Mouse (Mus musculus) left cerebral cortex, postnatal 10 days (tissue): ENCODE results near the gene Syk. TPM values are rescaled to one million over a fixed set of nuclear protein-coding genes. Genes with fewer than 3 reads are reported as not detected.

ENCODE experiments used
- DNase-seq, 2 experiments: peaks; one replicate each; pipeline ENCODE4 v3.0.0; 2021 to 2022; ENCODE audit warnings: low spot score in 2 of 2, mixed read lengths in 1 of 2; ENCODE audit errors: extremely low spot score in 1 of 2
- intact Hi-C: fragments of 180-260 bp; cut with DNase I; formaldehyde crosslinking; loops from one replicate; pipeline ENCODE4 v1.15.1; 2025
- total RNA-seq, 2 experiments: library from RNA; stranded (reverse); gene quantifications; 2 replicates each; pipeline ENCODE4 v1.2.3; 2021

Syk gene
- total RNA-seq, 2 experiments from 2014 or later, result 4.8 to 4.9 TPM

GRCm38 (mm10) chr13:52565103-52565739 is 17.8 kb upstream of the Syk start:
- peak in 1 of 2 experiments; percentile 34 for DNase-seq
- intact Hi-C loops, result no loop called here

DNA sequence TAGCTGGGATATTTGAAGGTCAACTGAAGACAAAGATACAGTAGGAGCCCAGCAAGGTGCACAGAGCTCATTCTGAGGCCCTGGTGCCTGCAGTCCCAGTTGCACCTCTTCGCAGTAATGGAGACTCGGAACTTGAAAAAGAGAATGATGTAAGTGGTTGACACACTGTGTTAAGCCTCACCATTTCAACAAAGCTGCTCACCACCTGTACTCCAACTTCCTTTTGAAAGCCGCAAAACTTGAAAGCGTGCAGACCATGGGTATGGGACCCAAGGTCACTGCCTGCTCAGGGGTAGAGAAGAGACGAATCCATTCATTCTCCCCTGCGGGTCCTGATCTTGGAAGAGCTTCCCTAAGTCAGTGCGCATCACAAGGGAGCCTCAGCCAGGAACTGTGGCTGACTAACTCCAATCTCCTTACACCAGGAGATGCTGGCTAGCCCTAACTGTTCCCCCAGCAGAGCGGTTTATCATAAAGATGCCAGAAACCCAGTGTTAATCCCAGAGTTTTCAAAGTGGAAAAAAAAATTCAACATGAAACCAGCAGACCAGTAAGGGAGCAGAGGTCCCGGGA is 16.7 kb upstream of the Syk start:
- no peak for DNase-seq
- intact Hi-C loops, result no loop called here

DNA sequence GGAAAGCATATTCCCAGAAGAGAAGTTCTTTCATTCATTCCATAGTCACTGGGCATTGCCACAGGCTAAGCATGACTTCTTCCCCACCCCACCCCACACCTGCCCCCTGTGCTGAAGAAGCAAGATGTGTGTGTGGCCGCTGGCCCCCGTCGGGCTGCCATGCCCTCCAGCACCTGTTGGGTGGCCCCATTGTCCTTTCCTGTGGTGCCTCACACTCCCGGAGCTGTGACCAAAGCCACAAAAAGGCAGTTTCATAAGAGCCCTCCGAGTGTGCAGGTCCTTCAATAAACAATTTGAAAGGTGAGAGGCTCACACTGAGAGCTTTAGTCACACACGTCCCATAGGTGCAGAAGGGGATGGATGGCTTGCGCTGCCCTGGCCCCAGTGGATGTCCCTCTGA is 16.2 kb upstream of the Syk start:
- intact Hi-C loops, result no loop called here
- no peak for DNase-seq

GRCm38 (mm10) chr13:52569194-52569769 is 13.7 kb upstream of the Syk start:
- intact Hi-C loops, result no loop called here
- DNase-seq, result no peak

- intact Hi-C loops, result no loop called here
- peak in 1 of 2 experiments; percentile 19 for DNase-seq
These were observed 12.7 kb upstream of the Syk start for GRCm38 (mm10) chr13:52570276-52570675.

DNA sequence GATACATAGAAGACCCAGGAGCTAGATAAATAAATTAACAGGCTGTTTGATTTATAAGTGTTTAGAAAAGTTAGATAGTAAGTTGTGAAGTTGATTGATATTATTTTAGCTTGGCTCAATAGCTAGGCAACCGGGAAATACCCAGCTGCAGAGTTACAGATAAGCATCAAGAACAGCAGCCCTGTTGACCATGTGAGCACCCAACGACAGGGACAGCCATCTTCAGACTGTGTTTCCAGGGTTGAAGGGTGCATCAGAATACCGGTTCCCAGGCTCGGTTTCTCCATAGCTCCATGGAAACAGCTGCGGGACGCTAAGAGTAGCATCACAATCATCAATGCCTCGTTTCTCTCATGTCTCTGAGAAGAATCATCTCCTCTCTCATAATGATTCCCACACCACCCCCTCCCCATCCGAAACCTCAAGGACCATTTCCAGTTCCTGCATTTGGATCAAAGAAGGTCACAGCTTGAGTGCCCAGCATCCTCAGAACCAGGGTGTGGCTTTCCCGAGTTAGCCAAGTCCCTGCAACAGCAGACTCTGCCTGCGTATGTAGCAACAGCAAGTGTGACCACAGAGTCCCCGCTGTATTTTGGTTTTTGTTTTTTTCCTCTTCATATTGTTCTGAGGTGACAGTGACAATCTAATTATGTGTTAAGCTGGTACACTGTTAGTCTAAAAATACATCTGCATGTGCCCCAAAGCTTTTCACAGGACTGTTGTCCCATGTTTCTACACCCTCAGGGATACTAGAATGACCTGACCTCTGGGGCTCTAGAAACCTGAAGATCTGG is 11.2 kb upstream of the Syk start:
- intact Hi-C loops, result no loop called here

GRCm38 (mm10) chr13:52572451-52573446 is 10.2 kb upstream of the Syk start:
- intact Hi-C loops, result no loop called here
- no peak for DNase-seq

More for the DNA sequence above, 11.2 kb upstream of the Syk start:
- no peak for DNase-seq

DNA sequence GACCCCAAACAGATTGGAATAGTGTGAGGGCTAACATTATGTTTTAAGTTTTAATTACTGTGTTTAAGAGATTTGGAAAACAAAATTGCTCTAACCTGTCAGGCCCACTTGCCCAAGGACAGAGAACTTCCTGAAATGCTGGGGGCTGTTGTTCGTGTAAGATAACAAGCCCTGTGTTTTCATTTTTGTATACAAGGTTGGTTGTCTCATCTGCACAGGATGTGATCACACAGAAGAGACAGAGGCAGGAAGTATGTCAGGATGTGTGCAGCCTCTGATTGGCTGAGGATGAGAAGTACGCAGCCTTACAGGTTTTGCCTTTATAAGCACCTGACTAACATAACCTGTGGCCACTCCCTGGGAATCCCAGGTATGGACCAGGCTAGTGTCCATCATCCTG is 8.7 kb upstream of the Syk start:
- no peak for DNase-seq
- intact Hi-C loops, result no loop called here

DNA sequence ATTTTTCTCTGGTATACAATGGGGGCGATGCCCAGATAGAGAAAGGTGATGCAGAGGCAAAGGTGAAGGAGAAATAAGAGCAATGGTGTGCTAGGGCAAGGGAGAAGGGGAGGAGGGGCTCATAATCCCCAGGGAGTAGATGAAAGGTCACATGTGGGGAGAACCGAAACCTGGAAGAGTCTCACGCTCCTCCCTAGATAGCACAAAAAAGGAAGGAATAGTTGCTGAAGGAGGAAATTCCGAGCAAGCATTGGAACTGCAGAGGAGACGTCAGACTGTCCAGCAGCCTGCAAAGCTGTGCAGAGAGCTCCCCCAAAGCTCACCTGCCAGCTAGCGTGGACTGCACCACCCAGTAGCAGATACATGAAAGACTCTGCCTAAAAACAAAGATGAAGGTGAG is 7.5 kb upstream of the Syk start:
- DNase-seq, result no peak
- intact Hi-C loops, result no loop called here

DNA sequence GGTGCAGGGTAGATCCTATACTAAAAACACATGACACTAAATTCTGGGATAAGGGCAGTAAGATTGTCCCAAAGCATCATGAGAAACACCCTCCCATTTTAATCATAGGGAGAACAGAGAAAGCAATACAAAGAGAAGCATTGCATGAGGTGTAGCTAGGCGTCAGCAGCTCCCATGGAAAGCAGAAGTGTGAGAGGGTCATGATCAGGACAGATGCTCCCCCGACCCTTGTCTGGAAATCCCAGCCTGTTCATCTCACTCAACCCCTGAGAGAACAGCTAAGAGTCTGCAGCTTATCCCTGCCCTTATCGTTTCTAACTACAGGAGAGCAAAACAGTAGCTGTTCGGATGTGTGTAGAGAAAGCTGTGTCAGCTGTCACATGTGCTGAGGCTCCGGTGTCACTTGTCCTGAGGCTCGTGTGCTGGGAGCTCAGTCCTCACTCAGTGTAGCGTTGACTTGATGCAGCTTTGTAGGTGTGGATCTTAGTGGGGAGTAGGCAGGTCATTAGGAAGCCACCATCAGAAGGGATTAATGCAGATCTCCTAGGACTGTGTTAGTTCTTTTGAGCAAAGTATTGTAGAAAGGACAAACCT is 6.9 kb upstream of the Syk start:
- intact Hi-C loops, result no loop called here
- no peak for DNase-seq

GRCm38 (mm10) chr13:52576841-52577240 is 6.1 kb upstream of the Syk start:
- DNase-seq, result no peak
- intact Hi-C loops, result no loop called here

DNA sequence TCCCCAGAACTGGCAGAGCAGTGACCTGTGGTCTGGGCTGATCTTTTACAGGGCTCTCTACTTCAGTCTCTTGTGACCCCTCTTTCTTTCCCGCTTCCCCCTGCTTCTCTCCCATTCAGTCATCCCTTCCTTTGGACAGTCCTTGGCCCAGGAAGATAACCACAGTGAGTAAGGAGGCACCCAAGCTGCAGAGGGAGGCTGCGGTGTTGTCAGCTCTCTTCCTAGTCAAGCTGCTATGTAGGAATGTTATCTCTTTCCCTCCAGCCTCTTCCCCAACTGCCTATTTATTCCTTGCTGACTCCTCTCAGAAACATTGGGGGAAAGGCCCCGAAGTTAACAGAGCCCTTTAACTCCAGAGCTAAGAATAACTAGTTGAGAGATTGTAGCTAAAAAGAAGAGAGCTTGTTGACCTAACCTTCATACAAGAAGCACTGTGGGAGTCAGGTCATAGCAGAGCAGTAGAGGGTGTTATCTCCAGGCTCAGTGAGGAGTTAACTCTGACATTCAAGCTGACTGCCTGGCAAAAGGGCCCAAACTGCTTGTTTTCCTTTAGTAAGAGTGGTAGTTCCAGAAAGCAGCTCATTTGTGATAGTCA is 5.5 kb upstream of the Syk start:
- no peak for DNase-seq
- intact Hi-C loops, result no loop called here

DNA sequence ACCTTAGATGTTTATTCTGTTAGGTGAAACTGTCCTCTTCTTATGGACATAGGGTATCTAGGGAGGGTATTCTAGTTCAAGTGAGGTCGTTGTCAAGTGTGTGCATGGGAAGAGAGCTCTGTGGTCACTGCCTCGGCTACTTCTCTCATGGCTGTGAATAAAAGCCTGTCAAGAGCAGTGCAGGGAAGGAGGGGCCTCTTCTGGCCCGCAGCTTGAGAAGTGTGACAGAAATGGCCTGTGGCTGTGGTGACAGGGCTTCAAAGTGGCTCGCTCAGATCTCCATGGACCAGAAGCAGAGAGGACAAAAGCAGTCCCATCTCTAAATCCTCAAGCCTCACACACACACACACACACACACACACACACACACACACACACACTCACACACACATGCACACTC is 5.0 kb upstream of the Syk start:
- no peak for DNase-seq
- intact Hi-C loops, result no loop called here

- intact Hi-C loops, result no loop called here
- no peak for DNase-seq
These were observed 4.2 kb upstream of the Syk start for GRCm38 (mm10) chr13:52578776-52579175.

DNA sequence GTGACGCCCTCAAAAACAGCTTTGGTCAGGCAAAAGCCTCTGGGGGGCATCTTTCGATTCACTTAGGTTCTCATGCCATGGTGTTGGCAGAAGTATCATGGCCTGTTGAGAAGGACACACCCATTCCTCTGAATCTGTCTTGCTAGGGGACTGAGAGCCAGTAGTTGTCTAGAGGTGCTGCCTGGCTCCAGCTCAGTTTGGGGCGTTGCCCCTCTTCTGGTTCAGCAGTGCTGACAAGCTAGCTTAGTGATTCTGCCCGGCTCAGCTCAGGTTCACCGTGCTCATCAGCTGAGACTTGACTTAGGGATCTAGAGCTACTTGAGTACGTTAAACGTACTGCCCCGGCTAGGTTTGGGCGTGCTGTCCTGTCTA is 481 bp upstream of the Syk start:
- intact Hi-C loops, result no loop called here
- no peak for DNase-seq

DNA sequence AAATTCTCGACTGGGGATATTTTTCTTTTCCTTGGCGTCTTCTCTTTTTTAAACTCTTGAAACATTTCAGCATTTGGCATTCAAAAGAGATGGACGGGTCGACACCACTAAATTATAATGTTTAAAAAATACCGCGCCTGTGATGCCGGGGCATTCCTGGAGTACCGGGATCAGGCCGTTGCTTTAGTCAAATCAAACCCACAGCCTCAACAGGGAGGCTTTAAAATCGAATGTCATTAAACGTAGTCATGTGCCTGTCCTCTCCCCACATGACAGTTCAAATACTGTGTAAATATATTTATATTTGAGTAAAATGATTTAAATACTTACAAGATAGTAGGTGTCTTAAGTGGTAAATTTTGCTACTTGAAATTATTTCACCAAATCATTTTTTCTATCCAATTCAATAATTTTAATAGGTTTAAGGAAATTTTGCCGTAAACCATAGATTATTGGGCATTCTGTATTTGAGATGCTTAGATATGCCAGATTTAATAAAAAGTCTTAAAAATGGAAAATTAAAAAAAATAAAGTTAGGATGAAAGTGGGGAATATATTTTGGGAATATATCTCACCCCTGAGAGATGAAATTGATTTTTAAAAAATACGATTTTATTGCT is 1.1 kb downstream of the Syk start:
- no peak for DNase-seq
- intact Hi-C loops, result no loop called here

DNA sequence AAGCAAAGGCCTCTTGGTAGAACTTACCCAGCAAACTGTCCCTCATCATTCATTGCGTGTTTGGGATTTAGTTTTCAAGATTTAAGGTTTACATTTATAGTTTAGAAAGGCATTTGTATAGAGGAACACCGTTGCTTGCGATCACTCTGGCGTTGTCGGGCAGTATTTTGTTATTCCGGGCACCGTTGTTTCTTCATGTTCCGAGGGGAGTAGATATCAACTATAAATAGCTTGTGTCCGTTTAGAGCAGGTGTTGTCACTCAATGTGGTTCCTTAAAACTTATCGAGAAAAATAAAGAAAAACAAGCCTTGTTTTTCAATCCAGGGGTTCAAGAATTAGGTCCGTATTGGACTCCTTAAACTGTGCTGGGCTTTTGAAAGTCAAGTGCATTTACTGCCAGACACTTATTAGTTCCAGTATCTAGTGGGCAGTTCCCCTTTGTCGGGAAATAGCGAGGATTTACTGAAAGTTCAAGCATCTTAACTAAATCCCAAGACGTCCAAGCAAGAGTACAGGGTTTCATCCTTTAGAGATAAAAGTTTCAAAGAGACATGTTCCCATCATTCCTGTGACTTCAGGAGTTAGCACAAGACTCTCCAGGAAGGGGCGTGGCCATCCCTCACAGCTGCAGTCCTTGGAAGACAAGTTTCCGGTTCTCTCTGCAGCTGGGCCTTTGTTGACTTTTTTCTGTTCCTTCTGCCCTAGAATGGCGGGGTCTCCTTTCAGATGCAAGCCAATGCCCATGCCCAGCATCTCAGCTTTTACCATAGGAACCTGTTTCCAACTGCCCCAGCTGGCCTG is 1.9 kb downstream of the Syk start:
- DNase-seq, result peak in 1 of 2 experiments; percentile 54
- intact Hi-C loops, result no loop called here
